Mouse (Mus musculus) lung, adult 2 months (tissue): ENCODE data around the gene Golph3.

ENCODE experiments used
- CTCF ChIP-seq: fragments of 200-500 bp; IDR thresholded peaks from 2 replicates; pipeline ENCODE4 v1.5.1; 2011; ENCODE audit warnings: mild to moderate bottlenecking, low read length, control low read depth; ENCODE audit not compliant: insufficient read depth
- POLR2A ChIP-seq: fragments of 200-500 bp; IDR thresholded peaks from 2 replicates; pipeline ENCODE4 v1.6.1; 2011; ENCODE audit warnings: low read depth, mild to moderate bottlenecking, control low read depth, low read length, borderline replicate concordance; ENCODE audit errors: extremely low read depth

- TF ChIP-seq CTCF (no peak), POLR2A (no peak)
These were observed 46.2 kb downstream of the Golph3 start for GRCm38 (mm10) chr15:12367306-12368080.
